Mouse (Mus musculus) T-cell, adult 66 days (primary cell): Measurements from ENCODE around the gene Hoxd13. TPM values are rescaled to one million over a fixed set of nuclear protein-coding genes. Genes with fewer than 3 reads are reported as not detected.

ENCODE experiments used
- total RNA-seq, 2 experiments: library from RNA; stranded (reverse); gene quantifications; 3 replicates in 1 of 2; 4 replicates in 1 of 2; pipeline ENCODE4 v1.2.4; 2023

The Hoxd13 gene
- not detected for total RNA-seq

DNA sequence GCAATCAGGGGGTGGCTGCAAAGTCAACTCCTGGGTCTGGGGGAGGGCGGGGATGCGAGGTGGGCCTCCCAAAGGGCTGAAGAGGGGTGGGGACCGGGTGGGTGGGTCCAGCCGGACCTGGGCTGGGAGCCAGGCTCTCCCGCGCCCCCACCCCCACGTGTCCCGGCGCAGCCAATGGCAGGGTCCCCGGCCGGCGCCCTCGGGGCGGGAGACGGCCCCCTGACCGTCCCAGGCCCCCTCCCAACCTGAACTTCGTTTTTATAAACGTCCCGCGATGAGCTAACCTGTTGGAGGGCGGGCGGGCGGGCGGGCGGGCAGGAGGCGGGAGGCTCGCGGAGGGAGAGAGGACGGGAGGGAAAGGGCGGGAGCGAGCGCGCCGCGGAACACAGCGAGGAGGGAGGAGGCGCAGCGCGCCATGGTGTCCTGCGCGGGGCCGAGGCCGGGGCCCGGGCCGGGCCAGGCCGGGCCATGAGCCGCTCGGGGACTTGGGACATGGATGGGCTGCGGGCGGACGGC is at the start of gene Hoxd13:
Gene Hoxd13, plus strand, starts transcription at position 469 of the 516 bp plus-strand sequence.

DNA sequence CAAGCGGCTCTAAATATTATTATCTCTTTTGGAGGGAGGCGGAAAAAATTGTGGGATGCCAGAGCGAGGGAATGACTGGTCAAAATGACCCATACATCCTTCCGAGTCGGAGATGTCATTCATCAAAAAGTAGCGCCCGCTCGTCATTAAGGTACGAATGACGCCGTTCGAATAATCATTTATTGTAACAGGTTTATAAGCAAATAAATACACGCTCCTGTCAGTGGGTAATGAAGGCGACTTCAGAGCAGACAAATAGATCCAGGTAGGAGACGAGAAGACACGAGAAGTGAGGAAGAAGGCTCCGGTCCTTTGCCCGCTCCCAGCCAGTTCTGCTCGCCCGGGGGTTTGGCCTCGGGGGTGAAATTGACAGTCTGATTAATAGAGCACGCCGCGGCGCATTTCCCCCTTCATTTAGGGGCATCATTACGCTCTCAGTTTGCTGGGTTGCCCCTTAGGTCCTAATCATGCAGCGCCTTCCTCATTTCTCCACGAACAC is 8.6 kb upstream of the Hoxd13 start, which contains the start of gene Evx2:
Gene Evx2, minus strand, starts transcription at position 51 of the 499 bp plus-strand sequence.

DNA sequence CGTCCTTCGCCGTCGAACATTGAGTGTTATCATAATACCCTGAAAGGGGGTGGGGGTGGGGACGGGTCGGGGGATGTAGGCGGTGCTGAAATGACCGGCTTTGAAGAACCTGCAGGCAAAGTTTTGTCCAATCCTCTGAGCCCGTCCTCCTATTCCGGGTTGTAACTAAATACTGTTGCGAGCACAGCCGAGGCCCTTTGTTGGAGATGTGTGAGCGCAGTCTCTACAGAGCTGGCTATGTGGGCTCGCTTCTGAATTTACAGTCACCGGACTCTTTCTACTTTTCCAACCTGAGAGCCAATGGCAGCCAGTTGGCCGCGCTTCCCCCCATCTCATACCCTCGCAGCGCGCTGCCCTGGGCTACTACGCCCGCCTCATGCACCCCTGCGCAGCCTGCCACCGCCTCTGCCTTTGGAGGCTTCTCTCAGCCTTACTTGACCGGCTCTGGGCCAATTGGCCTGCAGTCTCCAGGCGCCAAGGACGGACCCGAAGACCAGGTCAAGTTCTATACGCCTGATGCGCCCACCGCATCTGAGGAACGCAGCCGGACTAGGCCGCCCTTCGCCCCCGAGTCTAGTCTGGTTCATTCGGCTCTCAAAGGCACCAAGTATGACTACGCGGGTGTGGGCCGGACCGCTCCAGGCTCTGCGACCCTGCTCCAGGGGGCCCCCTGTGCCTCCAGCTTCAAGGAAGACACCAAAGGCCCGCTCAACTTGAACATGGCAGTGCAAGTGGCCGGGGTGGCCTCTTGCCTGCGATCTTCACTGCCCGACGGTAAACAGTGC is 7.0 kb downstream of the Hoxd13 start, which contains the start of gene Hoxd12:
Gene Hoxd12, plus strand, starts transcription at position 133 of the 785 bp plus-strand sequence.

DNA sequence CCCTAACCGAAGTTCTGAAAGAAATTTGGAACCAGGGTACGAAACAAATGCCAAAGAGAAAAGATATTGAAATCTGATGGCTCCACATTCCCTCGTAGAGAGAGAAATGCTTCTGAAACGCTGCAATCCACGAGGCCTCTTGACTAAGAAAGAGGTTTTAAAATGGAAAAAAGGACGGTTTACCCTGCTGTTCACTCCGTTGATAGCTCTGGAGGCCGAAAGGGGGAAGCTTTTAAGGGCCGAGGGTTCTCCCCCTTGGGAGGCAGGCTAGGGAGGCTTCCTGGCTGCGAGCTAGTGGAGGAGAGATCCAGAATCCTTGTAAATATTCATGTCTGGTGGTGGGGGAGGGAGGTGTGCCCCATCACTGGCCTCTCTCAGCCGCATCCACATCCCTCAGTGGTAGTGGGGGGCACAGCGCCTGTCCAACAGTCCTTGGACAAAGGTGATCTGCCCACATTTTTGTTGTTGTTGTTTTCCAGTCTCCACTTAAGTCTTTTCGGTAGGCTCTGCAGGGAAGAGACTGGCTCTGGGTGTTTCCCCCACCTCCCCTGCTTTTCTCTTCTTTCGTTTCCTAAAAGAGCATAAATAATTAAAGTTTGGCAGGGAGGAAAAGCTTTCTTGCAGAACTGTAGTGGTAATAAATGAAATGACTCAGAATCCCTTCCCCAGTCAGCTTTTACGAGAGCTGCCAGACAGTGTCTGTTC is 10.9 kb downstream of the Hoxd13 start, which contains the start of gene Hoxd11:
Gene Hoxd11, plus strand, starts transcription at position 667 of the 705 bp plus-strand sequence.

DNA sequence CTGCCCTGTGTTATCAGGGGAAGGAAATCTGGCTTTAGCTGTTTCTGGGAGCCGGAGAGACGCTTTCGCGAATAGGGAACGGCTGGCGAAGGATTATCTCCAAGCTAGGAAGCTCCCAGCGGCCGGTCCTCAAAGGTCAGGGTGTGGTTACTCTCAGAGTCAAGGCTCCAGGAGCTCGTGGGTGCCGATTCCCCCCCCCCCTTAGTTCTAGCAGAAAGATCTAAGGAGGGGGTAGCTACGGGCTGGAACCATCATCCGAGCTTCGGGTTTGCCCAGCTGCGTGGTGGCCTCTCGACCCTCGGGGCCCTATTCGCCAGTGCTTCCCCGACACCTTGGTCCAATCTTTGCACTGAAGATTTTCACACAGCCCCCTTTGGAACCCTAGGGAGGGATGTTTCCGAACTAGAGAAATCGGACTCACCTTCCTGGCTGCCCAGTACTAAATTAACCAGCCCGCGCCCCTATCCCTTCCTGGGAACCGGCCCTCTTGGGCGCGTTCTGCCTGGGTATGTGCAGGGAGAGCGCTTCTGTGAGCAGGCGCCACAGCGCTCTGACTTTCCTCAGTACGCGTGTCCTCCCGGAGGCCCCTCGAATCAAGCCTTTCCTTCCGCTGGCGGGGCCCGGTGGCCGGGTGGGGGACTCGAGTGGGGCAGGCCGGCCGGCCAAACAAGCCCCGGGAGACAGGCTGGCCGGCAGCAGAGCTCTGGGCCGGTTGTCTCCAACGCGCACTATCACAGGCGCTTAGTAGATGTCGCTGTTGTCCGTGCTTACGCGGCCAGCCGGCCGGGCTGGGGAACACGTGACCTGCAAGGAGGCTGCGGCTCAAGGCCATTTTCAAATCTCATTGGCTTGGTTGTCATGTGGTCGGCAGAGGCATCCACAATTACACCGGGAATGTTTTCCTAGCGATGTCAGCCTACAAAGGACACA is 23.2 kb downstream of the Hoxd13 start, which contains the start of gene Hoxd10:
Gene Hoxd10, plus strand, starts transcription at position 903 of the 930 bp plus-strand sequence.

DNA sequence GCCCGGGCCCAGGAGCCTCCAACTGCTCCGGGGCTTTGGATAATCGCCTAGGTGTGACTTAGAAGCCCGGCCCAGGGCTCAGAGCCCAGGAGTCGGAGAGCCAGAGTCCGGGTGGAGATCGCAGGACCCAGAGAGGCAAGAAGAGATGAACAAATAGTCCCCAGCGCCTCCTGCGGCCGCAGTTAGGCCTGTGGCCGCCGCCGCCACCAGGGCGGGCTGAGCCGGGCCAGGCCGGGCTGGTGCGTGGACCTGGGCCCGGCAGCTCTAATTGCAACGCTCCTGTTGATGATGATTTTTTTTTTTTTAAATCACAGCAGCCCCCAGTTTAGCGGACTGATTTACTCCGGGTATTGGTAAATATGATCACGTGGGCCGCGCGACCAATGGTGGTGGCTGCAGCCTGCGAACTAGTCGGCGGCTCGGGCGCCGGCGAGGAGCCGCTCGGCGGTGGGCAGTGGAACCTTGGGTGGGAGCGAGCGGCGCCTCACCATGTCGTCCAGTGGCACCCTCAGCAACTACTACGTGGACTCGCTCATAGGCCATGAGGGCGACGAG is 29.5 kb downstream of the Hoxd13 start, which contains the start of gene Hoxd9:
Gene Hoxd9, plus strand, starts transcription at position 161 of the 555 bp plus-strand sequence.

DNA sequence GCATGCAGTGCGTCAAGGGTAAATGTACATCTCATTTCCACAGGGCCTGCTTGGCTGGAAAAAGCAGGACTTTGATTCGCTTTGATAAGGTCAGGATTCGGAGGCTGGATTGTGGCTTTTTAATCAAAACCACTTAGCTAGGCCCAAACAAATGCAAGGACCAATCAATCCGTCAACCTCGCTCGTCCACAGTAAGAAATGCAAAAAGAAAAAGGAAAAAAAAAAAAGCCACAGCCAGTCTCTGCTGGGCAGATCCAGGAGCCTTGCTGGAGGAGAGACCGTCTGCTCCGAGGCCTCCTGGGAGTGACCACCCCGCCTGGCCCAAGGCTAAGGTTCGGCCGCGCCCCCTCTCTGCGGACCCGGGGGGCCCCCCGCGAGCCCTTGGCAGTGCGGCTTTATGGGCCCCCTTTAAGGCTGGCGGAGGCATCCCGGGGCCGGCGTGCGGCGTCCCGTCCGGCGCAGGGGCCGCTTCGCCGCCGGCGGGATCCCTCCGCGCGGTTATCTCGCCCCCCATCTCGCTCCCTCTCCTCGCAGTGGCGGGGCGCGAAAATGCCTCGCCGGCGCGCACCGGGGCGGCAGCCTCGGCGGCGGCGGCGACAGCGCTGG is 36.4 kb downstream of the Hoxd13 start, which contains the start of gene Hoxd8:
Gene Hoxd8, plus strand, starts transcription at position 223 of the 606 bp plus-strand sequence.

DNA sequence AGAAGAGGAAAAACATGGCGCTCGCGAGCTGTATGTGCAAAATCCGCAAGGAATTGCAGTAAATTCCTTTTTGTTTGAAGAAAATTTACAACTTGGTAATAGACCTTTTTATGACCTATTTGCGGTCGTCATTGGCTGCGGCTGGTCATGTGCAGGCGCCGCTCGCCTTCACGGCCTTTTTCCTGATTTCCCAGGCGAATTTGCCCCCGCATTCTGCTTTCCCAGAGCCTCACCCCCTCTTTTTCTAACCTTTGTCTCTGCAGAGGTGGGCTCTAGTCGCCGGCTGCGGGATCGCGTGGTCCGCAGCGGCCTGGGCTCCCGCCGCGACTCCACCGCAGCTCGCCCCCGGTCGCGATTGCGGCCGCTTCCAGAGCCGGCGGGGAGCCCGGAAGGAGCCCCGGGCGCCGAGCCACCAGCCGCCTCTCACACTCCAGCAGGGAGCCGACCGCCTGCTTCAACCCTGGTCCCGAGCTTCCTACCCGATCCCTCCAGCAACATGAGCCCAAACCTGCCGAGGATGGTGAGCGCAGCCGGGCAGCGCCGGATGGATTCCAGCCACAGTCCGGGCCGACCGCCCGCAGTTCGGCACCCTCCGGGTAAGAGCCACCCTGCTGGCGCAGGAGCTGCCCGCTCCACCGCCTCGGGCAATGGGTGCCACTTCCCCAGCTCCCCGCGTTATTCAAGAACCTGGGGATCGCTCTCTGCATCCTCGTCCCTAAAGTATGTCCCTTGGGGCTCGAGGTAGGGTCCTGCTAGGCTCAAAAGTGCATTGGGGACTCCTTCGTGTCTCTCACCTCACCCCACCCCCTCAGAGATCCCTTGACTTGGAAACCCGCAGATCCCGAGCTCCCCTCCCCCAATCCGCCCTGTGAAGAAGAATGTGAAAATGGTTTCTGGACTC is 43.9 kb downstream of the Hoxd13 start, which contains the start of the genes Hoxd3 and Hoxd4:
Gene Hoxd3, plus strand, starts transcription at position 207 of the 901 bp plus-strand sequence.
Gene Hoxd4, plus strand, starts transcription at position 209 of the 901 bp plus-strand sequence.

Other genes with a start within 250 kb of the Hoxd13 start
- gene Lnpk, start 88.9 kb upstream of the Hoxd13 start, total RNA-seq, result 10 to 100 TPM; 27.4 to 31.5 TPM
- gene Evx2, start 8.8 kb upstream of the Hoxd13 start, total RNA-seq, result not detected
- not detected for gene Hoxd12, start 6.7 kb downstream of the Hoxd13 start, total RNA-seq
- not detected for gene Hoxd11, start 11.2 kb downstream of the Hoxd13 start, total RNA-seq
- not detected for gene Hoxd10, start 23.6 kb downstream of the Hoxd13 start, total RNA-seq
- gene Hoxd9, start 29.4 kb downstream of the Hoxd13 start, total RNA-seq, result not detected
- gene Hoxd8, start 36.3 kb downstream of the Hoxd13 start, total RNA-seq, result not detected
- gene Hoxd3, start 43.6 kb downstream of the Hoxd13 start, total RNA-seq, result not detected
- not detected for gene Hoxd4, start 43.6 kb downstream of the Hoxd13 start, total RNA-seq
- not detected for gene Gm28230, start 58.4 kb downstream of the Hoxd13 start, total RNA-seq
- not detected for gene Hoxd1, start 94.7 kb downstream of the Hoxd13 start, total RNA-seq
- gene Mtx2, start 157.5 kb downstream of the Hoxd13 start, total RNA-seq, result 10 to 100 TPM; 23.0 to 24.6 TPM